Comparison of ENCODE assay signal across 8 mouse cellular contexts in the genomic region with DNA sequence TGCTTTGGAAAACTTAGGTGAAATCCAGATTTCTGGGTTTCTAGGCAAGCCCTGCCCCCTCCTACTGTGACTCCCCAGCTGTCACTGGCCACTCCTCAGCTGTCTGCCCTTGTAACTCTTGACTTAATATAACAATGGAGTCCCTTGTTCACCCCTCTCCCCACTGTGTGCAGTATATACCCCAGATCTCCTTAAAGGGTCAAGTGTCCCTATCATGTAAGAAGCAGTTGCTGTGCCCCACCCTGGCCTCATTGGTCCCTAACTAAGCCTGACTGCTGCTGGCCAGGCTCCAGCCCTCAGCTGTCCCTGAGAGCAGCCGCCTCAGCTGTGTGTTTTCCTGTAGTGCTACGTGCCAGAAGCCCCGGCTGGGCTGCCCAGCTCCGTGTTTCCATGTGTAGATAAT. TPM values are rescaled to one million over a fixed set of nuclear protein-coding genes. Genes with fewer than 3 reads are reported as not detected.
DNase-seq lines count a peak whose midpoint lies in the region; ATAC-seq lines count a peak whose summit lies in the region.

No protein-coding gene starts in this region.

- peaks cover 36% of the 10 kb centered on the region for H3K4me1 ChIP-seq in kidney, embryonic 14.5 days (ENCODE audit: control insufficient read depth, insufficient read depth, low read length)
- H3K4me1 ChIP-seq in forebrain, embryonic 14.5 days (ENCODE audit: control insufficient read depth, insufficient read depth, low read length), result peaks cover 44% of the 10 kb centered on the region
- H3K4me1 ChIP-seq in hindbrain, embryonic 14.5 days (replicated peaks; ENCODE audit: control insufficient read depth, insufficient read depth, low read length), result peaks cover 58% of the 10 kb centered on the region
- H3K4me1 ChIP-seq in midbrain, embryonic 16.5 days (ENCODE audit: control insufficient read depth, insufficient read depth, low read length), result peaks cover 52% of the 10 kb centered on the region
- H3K4me1 ChIP-seq in liver, embryonic 12.5 days, result peaks cover 33% of the 10 kb centered on the region

- H3K9ac ChIP-seq in kidney, embryonic 14.5 days (ENCODE audit: low read depth, low read length), result no peak overlapping the region
- peak overlapping the region; percentile 96 for H3K9ac ChIP-seq in forebrain, embryonic 14.5 days (ENCODE audit: low read length)
- peak overlapping the region; percentile 98 for H3K9ac ChIP-seq in hindbrain, embryonic 14.5 days
- peak overlapping the region; percentile 96 for H3K9ac ChIP-seq in midbrain, embryonic 16.5 days (ENCODE audit: low read depth, low read length)
- H3K9ac ChIP-seq in liver, embryonic 12.5 days, result no peak overlapping the region

- H3K27ac ChIP-seq in kidney, embryonic 14.5 days (ENCODE audit: low read depth, low read length), result no peak overlapping the region
- H3K27ac ChIP-seq in forebrain, embryonic 14.5 days (ENCODE audit: low read depth, low read length), result peak overlapping the region; percentile 78
- H3K27ac ChIP-seq in hindbrain, embryonic 14.5 days, result peak overlapping the region; percentile 96
- H3K27ac ChIP-seq in midbrain, embryonic 16.5 days (ENCODE audit: low read length), result peak overlapping the region; percentile 98
- H3K27ac ChIP-seq in liver, embryonic 12.5 days, result no peak overlapping the region

- ATAC-seq in kidney, embryonic 14.5 days (ENCODE audit: low FRiP score, low TSS enrichment), result no peak
- no peak; the same call in 1 of the 2 replicates for ATAC-seq in forebrain, embryonic 14.5 days
- no peak for ATAC-seq in hindbrain, embryonic 14.5 days (ENCODE audit: low FRiP score)
- no peak for ATAC-seq in midbrain, embryonic 16.5 days
- ATAC-seq in liver, embryonic 12.5 days, result no peak
- ATAC-seq in erythroblast, adult 5-6 weeks (replicated peaks; ENCODE audit: low FRiP score, poor library complexity, severe bottlenecking), result no peak

- 12% methylated on average over 4 of the region's 4 CpGs for WGBS in kidney, embryonic 14.5 days
- WGBS in forebrain, embryonic 14.5 days, result 4% methylated on average over 4 of the region's 4 CpGs
- 0% methylated on average over 4 of the region's 4 CpGs for WGBS in hindbrain, embryonic 14.5 days
- WGBS in midbrain, embryonic 16.5 days, result 1% methylated on average over 4 of the region's 4 CpGs
- 10% methylated on average over 4 of the region's 4 CpGs for WGBS in liver, embryonic 12.5 days (ENCODE audit: insufficient replicate concordance)

- peak overlapping the region; percentile 22 for H3K4me2 ChIP-seq in kidney, embryonic 14.5 days (replicated peaks; ENCODE audit: low read depth, low read length)
- H3K4me2 ChIP-seq in forebrain, embryonic 14.5 days (ENCODE audit: low read length), result peak overlapping the region; percentile 79
- H3K4me2 ChIP-seq in hindbrain, embryonic 14.5 days (replicated peaks), result peak overlapping the region; percentile 96
- H3K4me2 ChIP-seq in midbrain, embryonic 16.5 days (ENCODE audit: low read length), result peak overlapping the region; percentile 78
- H3K4me2 ChIP-seq in liver, embryonic 12.5 days, result no peak overlapping the region

- peaks cover 50% of the 10 kb centered on the region for H3K27me3 ChIP-seq in kidney, embryonic 14.5 days (ENCODE audit: control insufficient read depth, insufficient read depth, low read length)
- H3K27me3 ChIP-seq in forebrain, embryonic 14.5 days (replicated peaks; ENCODE audit: control insufficient read depth, insufficient read depth, low read length), result peaks cover 8% of the 10 kb centered on the region
- 0 out of 2 replicates have a peak, but pooled peaks cover 5% of the 10 kb centered on the region for H3K27me3 ChIP-seq in hindbrain, embryonic 14.5 days (ENCODE audit: control insufficient read depth, insufficient read depth, low read length)
- no peaks in the 10 kb centered on the region for H3K27me3 ChIP-seq in midbrain, embryonic 16.5 days (ENCODE audit: control insufficient read depth, insufficient read depth, low read depth, low read length)
- peaks cover 82% of the 10 kb centered on the region for H3K27me3 ChIP-seq in liver, embryonic 12.5 days (replicated peaks)

- no peak for DNase-seq in kidney, adult 9 months
- DNase-seq in adrenal gland, postnatal 36 days, result peak; percentile 42 to 57
- DNase-seq in forebrain, embryonic 14.5 days (ENCODE audit: low spot score), result peak; percentile 63
- DNase-seq in hindbrain, embryonic 14.5 days (ENCODE audit: low spot score), result peak; percentile 57

- no peaks in the 10 kb centered on the region for H3K9me3 ChIP-seq in kidney, embryonic 14.5 days (ENCODE audit: control insufficient read depth, low read length)
- no peaks in the 10 kb centered on the region for H3K9me3 ChIP-seq in forebrain, embryonic 14.5 days (replicated peaks; ENCODE audit: control insufficient read depth, low read length)
- H3K9me3 ChIP-seq in hindbrain, embryonic 14.5 days (ENCODE audit: control insufficient read depth, low read length), result no peaks in the 10 kb centered on the region
- no peaks in the 10 kb centered on the region for H3K9me3 ChIP-seq in midbrain, embryonic 16.5 days (replicated peaks; ENCODE audit: control insufficient read depth, low read length, poor library complexity, severe bottlenecking)
- no peaks in the 10 kb centered on the region for H3K9me3 ChIP-seq in liver, embryonic 12.5 days (replicated peaks)

- peak overlapping the region; percentile 33 for H3K4me3 ChIP-seq in kidney, embryonic 14.5 days (ENCODE audit: low read length)
- H3K4me3 ChIP-seq in forebrain, embryonic 14.5 days (ENCODE audit: low read depth, low read length), result peak overlapping the region; percentile 71
- peak overlapping the region; percentile 90 for H3K4me3 ChIP-seq in hindbrain, embryonic 14.5 days (replicated peaks; ENCODE audit: low read length)
- H3K4me3 ChIP-seq in midbrain, embryonic 16.5 days (ENCODE audit: low read depth, low read length), result peak overlapping the region; percentile 78
- no peak overlapping the region for H3K4me3 ChIP-seq in liver, embryonic 12.5 days

- no peaks in the 10 kb centered on the region for H3K36me3 ChIP-seq in kidney, embryonic 14.5 days (ENCODE audit: control insufficient read depth, insufficient read depth, low read length)
- no peaks in the 10 kb centered on the region for H3K36me3 ChIP-seq in forebrain, embryonic 14.5 days (ENCODE audit: control insufficient read depth, insufficient read depth, low read length)
- H3K36me3 ChIP-seq in hindbrain, embryonic 14.5 days (replicated peaks; ENCODE audit: control insufficient read depth, insufficient read depth), result peaks cover 8% of the 10 kb centered on the region
- no peaks in the 10 kb centered on the region for H3K36me3 ChIP-seq in midbrain, embryonic 16.5 days (ENCODE audit: control insufficient read depth, insufficient read depth, low read length)
- no peaks in the 10 kb centered on the region for H3K36me3 ChIP-seq in liver, embryonic 12.5 days

RNA-seq across cellular contexts. Expression of a gene that starts 3.5 kb away (rescaled TPM):
- 2.5 and 5.5 TPM in 2 replicates for polyA plus RNA-seq in kidney, embryonic 14.5 days (2014; fragmentation: Nextera tagmentation; extraction: Ambion mirVana)
- total RNA-seq in adrenal gland, postnatal 36 days (2021), result 10 to 100 TPM; 21.9 to 32.4 TPM
- 48.1 and 63.2 TPM in 2 replicates for polyA plus RNA-seq in forebrain, embryonic 14.5 days (2014; fragmentation: Nextera tagmentation; extraction: Ambion mirVana)
- 96.1 and 96.4 TPM in 2 replicates for polyA plus RNA-seq in hindbrain, embryonic 14.5 days (2014; fragmentation: Nextera tagmentation; extraction: Ambion mirVana)
- 186 and 206 TPM in 2 replicates for polyA plus RNA-seq in midbrain, embryonic 16.5 days (2015; fragmentation: Nextera tagmentation; extraction: Ambion mirVana)
- polyA plus RNA-seq in liver, embryonic 12.5 days (2016; fragmentation: Nextera tagmentation; extraction: Ambion mirVana), result 0.41 and 0.75 TPM in 2 replicates
- total RNA-seq in erythroblast, adult 5-6 weeks (2015; ENCODE audit: low replicate concordance), result not detected in 2 replicates
- total RNA-seq in erythroblast, adult 5-6 weeks (2017; ENCODE audit: low replicate concordance), result not detected in 2 replicates

RNA-seq across cellular contexts. Expression of a gene that starts 11.5 kb away (rescaled TPM):
- 0.51 and 0.74 TPM in 2 replicates for polyA plus RNA-seq in kidney, embryonic 14.5 days (2014; fragmentation: Nextera tagmentation; extraction: Ambion mirVana)
- total RNA-seq in adrenal gland, postnatal 36 days (2021), result 1 to 10 TPM; 3.9 to 4.4 TPM
- 55.5 and 61.9 TPM in 2 replicates for polyA plus RNA-seq in forebrain, embryonic 14.5 days (2014; fragmentation: Nextera tagmentation; extraction: Ambion mirVana)
- 52.1 and 63.2 TPM in 2 replicates for polyA plus RNA-seq in hindbrain, embryonic 14.5 days (2014; fragmentation: Nextera tagmentation; extraction: Ambion mirVana)
- 83.1 and 89.5 TPM in 2 replicates for polyA plus RNA-seq in midbrain, embryonic 16.5 days (2015; fragmentation: Nextera tagmentation; extraction: Ambion mirVana)
- 0.05 and 0.08 TPM in 2 replicates for polyA plus RNA-seq in liver, embryonic 12.5 days (2016; fragmentation: Nextera tagmentation; extraction: Ambion mirVana)
- not detected in 2 replicates for total RNA-seq in erythroblast, adult 5-6 weeks (2015; ENCODE audit: low replicate concordance)
- total RNA-seq in erythroblast, adult 5-6 weeks (2017; ENCODE audit: low replicate concordance), result not detected in 2 replicates

RNA-seq across cellular contexts. Expression of a gene that starts 24.0 kb away (rescaled TPM):
- polyA plus RNA-seq in kidney, embryonic 14.5 days (2014; fragmentation: Nextera tagmentation; extraction: Ambion mirVana), result 156 and 198 TPM in 2 replicates
- 100 to 1,000 TPM; 232 to 251 TPM for total RNA-seq in adrenal gland, postnatal 36 days (2021)
- polyA plus RNA-seq in forebrain, embryonic 14.5 days (2014; fragmentation: Nextera tagmentation; extraction: Ambion mirVana), result 473 and 491 TPM in 2 replicates
- polyA plus RNA-seq in hindbrain, embryonic 14.5 days (2014; fragmentation: Nextera tagmentation; extraction: Ambion mirVana), result 510 and 527 TPM in 2 replicates
- polyA plus RNA-seq in midbrain, embryonic 16.5 days (2015; fragmentation: Nextera tagmentation; extraction: Ambion mirVana), result 405 and 443 TPM in 2 replicates
- polyA plus RNA-seq in liver, embryonic 12.5 days (2016; fragmentation: Nextera tagmentation; extraction: Ambion mirVana), result 91.2 and 94.4 TPM in 2 replicates
- total RNA-seq in erythroblast, adult 5-6 weeks (2015; ENCODE audit: low replicate concordance), result 41.1 and 44.1 TPM in 2 replicates
- total RNA-seq in erythroblast, adult 5-6 weeks (2017; ENCODE audit: low replicate concordance), result 157 and 162 TPM in 2 replicates

RNA-seq across cellular contexts. Expression of a gene that starts 34.9 kb away (rescaled TPM):
- 0.29 and 0.47 TPM in 2 replicates for polyA plus RNA-seq in kidney, embryonic 14.5 days (2014; fragmentation: Nextera tagmentation; extraction: Ambion mirVana)
- 1 to 10 TPM; 1.1 TPM for total RNA-seq in adrenal gland, postnatal 36 days (2021)
- polyA plus RNA-seq in forebrain, embryonic 14.5 days (2014; fragmentation: Nextera tagmentation; extraction: Ambion mirVana), result 3.8 and 3.9 TPM in 2 replicates
- 7.6 and 7.8 TPM in 2 replicates for polyA plus RNA-seq in hindbrain, embryonic 14.5 days (2014; fragmentation: Nextera tagmentation; extraction: Ambion mirVana)
- 7.2 and 7.3 TPM in 2 replicates for polyA plus RNA-seq in midbrain, embryonic 16.5 days (2015; fragmentation: Nextera tagmentation; extraction: Ambion mirVana)
- 0.07 TPM in 2 replicates for polyA plus RNA-seq in liver, embryonic 12.5 days (2016; fragmentation: Nextera tagmentation; extraction: Ambion mirVana)
- not detected in 2 replicates for total RNA-seq in erythroblast, adult 5-6 weeks (2015; ENCODE audit: low replicate concordance)
- total RNA-seq in erythroblast, adult 5-6 weeks (2017; ENCODE audit: low replicate concordance), result 0.28 TPM in 1 of 2 replicates, not detected in the other

RNA-seq across cellular contexts. Expression of a gene that starts 41.7 kb away (rescaled TPM):
- polyA plus RNA-seq in kidney, embryonic 14.5 days (2014; fragmentation: Nextera tagmentation; extraction: Ambion mirVana), result 0.67 and 1.4 TPM in 2 replicates
- 1 to 10 TPM; 1.2 to 2.0 TPM for total RNA-seq in adrenal gland, postnatal 36 days (2021)
- polyA plus RNA-seq in forebrain, embryonic 14.5 days (2014; fragmentation: Nextera tagmentation; extraction: Ambion mirVana), result 0.12 and 0.22 TPM in 2 replicates
- polyA plus RNA-seq in hindbrain, embryonic 14.5 days (2014; fragmentation: Nextera tagmentation; extraction: Ambion mirVana), result 0.26 TPM in 1 of 2 replicates, not detected in the other
- 0.22 and 0.23 TPM in 2 replicates for polyA plus RNA-seq in midbrain, embryonic 16.5 days (2015; fragmentation: Nextera tagmentation; extraction: Ambion mirVana)
- polyA plus RNA-seq in liver, embryonic 12.5 days (2016; fragmentation: Nextera tagmentation; extraction: Ambion mirVana), result 0.86 and 1.5 TPM in 2 replicates
- total RNA-seq in erythroblast, adult 5-6 weeks (2015; ENCODE audit: low replicate concordance), result 1.3 and 6.7 TPM in 2 replicates
- total RNA-seq in erythroblast, adult 5-6 weeks (2017; ENCODE audit: low replicate concordance), result 1.5 and 1.8 TPM in 2 replicates

Comparison
In these comparisons a context has a peak if more than half of its experiments do, and no peak if none do; other contexts are left out.
1. H3K27ac ChIP-seq: peak in forebrain, embryonic 14.5 days (single experiment), hindbrain, embryonic 14.5 days (single experiment) and midbrain, embryonic 16.5 days (single experiment); none in kidney, embryonic 14.5 days (single experiment) and liver, embryonic 12.5 days (single experiment).
2. H3K9ac ChIP-seq: peak in forebrain, embryonic 14.5 days (single experiment), hindbrain, embryonic 14.5 days (single experiment) and midbrain, embryonic 16.5 days (single experiment); none in kidney, embryonic 14.5 days (single experiment) and liver, embryonic 12.5 days (single experiment).
3. RNA of a gene that starts 11.5 kb away (polyA plus RNA-seq): 83.1 to 89.5 TPM in midbrain, embryonic 16.5 days, 55.5 to 61.9 TPM in forebrain, embryonic 14.5 days and 52.1 to 63.2 TPM in hindbrain, embryonic 14.5 days; 0.51 to 0.74 TPM in kidney, embryonic 14.5 days and 0.05 to 0.08 TPM in liver, embryonic 12.5 days; every median in the first group is over 10 times any median in the second.